Mouse (Mus musculus) A20 (cell line): ENCODE results near the gene Vmn2r120.

ENCODE experiments used
- DNase-seq: peaks from one replicate; pipeline ENCODE4 v3.0.0-alpha.2; 2011; ENCODE audit warnings: low read depth, low spot score

Vmn2r120 gene

GRCm38 (mm10) chr17:57545405-57545804, at the start of gene Vmn2r120:
Gene Vmn2r120 (minus strand): TSS chr17:57545505.
- DNase-seq = no peak

- DNase-seq = peak; percentile 56
These were observed 42.0 kb upstream of the Vmn2r120 start for GRCm38 (mm10) chr17:57587273-57587672.

- DNase-seq = no peak
These were observed 28.9 kb upstream of the Vmn2r120 start for GRCm38 (mm10) chr17:57574075-57574705.
